Mouse (Mus musculus) CH12.LX (cell line): ENCODE measurements at regions not wholly inside any gene's neighbourhood (a gene's known extent, or its start where the extent isn't known, plus 50 kb on each side); places are given as distances from the start of the nearest gene placed in this dataset.

Source experiments
- DNase-seq: peaks from one replicate; pipeline ENCODE4 v3.0.0-alpha.2; 2013; ENCODE audit errors: extremely low read depth
- H3K27ac ChIP-seq: 2 replicates; pipeline ENCODE4 v1.5.1; 2012; ENCODE audit warnings: low read depth, mild to moderate bottlenecking, control low read depth, moderate library complexity; ENCODE audit not compliant: insufficient read depth
- H3K27me3 ChIP-seq: replicated peaks from 2 replicates; pipeline ENCODE3; 2012; ENCODE audit warnings: inconsistent platforms
- H3K36me3 ChIP-seq, 2 experiments: replicated peaks in 1 of 2; 2 replicates each; pipeline versions ENCODE3 to v1.6.1; 2012; ENCODE audit warnings: inconsistent platforms in 1 of 2, low read length in 1 of 2, mild to moderate bottlenecking in 1 of 2, mixed read lengths in 1 of 2, moderate library complexity in 1 of 2; ENCODE audit not compliant: control insufficient read depth in 1 of 2, insufficient read depth in 1 of 2
- H3K4me1 ChIP-seq, 2 experiments: 2 replicates each; pipeline ENCODE4 v1.6.1; 2012; ENCODE audit warnings: inconsistent platforms in 1 of 2, moderate library complexity in 1 of 2; ENCODE audit not compliant: insufficient read depth in 2 of 2, control insufficient read depth in 1 of 2
- H3K4me2 ChIP-seq: 2 replicates; pipeline ENCODE4 v1.6.1; 2012; ENCODE audit warnings: low read depth, mild to moderate bottlenecking, control low read depth; ENCODE audit not compliant: poor library complexity, insufficient read depth, severe bottlenecking
- H3K4me3 ChIP-seq, 3 experiments: fragments of 150-350 bp in 1 of 3; sonication (generic) in 1 of 3; replicated peaks in 1 of 3; 2 replicates each; pipeline versions ENCODE3 to v1.5.1; 2011 to 2012; ENCODE audit warnings: low read depth in 2 of 3, low read length in 2 of 3, mild to moderate bottlenecking in 2 of 3, moderate library complexity in 2 of 3, control low read depth in 1 of 3, improper control_type of control experiment in 1 of 3, inconsistent platforms in 1 of 3, mixed read lengths in 1 of 3; ENCODE audit not compliant: poor library complexity in 1 of 3
- H3K79me2 ChIP-seq: replicated peaks from 2 replicates; pipeline ENCODE4 v1.6.1; 2012; ENCODE audit warnings: mild to moderate bottlenecking, moderate library complexity; ENCODE audit not compliant: control insufficient read depth, poor library complexity, insufficient read depth, severe bottlenecking; ENCODE audit errors: extremely low read depth
- H3K9ac ChIP-seq: 2 replicates; pipeline ENCODE4 v1.6.1; 2012; ENCODE audit warnings: low read depth, mild to moderate bottlenecking, control low read depth, moderate library complexity; ENCODE audit not compliant: insufficient read depth
- H3K9me3 ChIP-seq: replicated peaks from 2 replicates; pipeline ENCODE3; 2012; ENCODE audit warnings: low read length, inconsistent platforms, mixed read lengths
- BHLHE40 ChIP-seq: IDR thresholded peaks from 2 replicates; pipeline ENCODE4 v1.6.1; 2011; ENCODE audit warnings: mild to moderate bottlenecking, low read depth, low read length, improper control_type of control experiment
- CHD1 ChIP-seq: IDR thresholded peaks from 2 replicates; pipeline ENCODE4 v1.6.1; 2012; ENCODE audit warnings: low read depth, low read length, improper control_type of control experiment, inconsistent platforms
- CHD2 ChIP-seq: IDR thresholded peaks from 2 replicates; pipeline ENCODE4 v1.6.1; 2011; ENCODE audit warnings: low read length, improper control_type of control experiment
- CTCF ChIP-seq, 2 experiments: IDR thresholded peaks in 1 of 2; conservative IDR thresholded peaks in 1 of 2; 2 replicates each; pipeline ENCODE4 v1.5.1; 2011 to 2012; ENCODE audit warnings: low read depth in 2 of 2, low read length in 2 of 2, improper control_type of control experiment in 1 of 2, inconsistent platforms in 1 of 2, mild to moderate bottlenecking in 1 of 2, moderate library complexity in 1 of 2
- ELF1 ChIP-seq: IDR thresholded peaks from 2 replicates; pipeline ENCODE4 v1.6.1; 2014; ENCODE audit warnings: low read depth, mild to moderate bottlenecking, inconsistent platforms, low read length, improper control_type of control experiment
- ETS1 ChIP-seq: conservative IDR thresholded peaks from 2 replicates; pipeline ENCODE4 v1.6.1; 2012; ENCODE audit warnings: low read depth, mild to moderate bottlenecking, inconsistent platforms, low read length, improper control_type of control experiment, moderate library complexity
- MAZ ChIP-seq: IDR thresholded peaks from 2 replicates; pipeline ENCODE4 v1.6.1; 2012; ENCODE audit warnings: low read depth, mild to moderate bottlenecking, inconsistent platforms, low read length, improper control_type of control experiment, moderate library complexity
- MEF2A ChIP-seq: IDR thresholded peaks from 2 replicates; pipeline ENCODE4 v1.6.1; 2014; ENCODE audit warnings: low read depth, mild to moderate bottlenecking, inconsistent platforms, low read length, improper control_type of control experiment, borderline replicate concordance
- NELFE ChIP-seq: IDR thresholded peaks from 2 replicates; pipeline ENCODE4 v1.6.1; 2011; ENCODE audit warnings: low read depth, low read length, improper control_type of control experiment
- NRF1 ChIP-seq: IDR thresholded peaks from 2 replicates; pipeline ENCODE4 v1.6.1; 2014; ENCODE audit warnings: low read depth, mild to moderate bottlenecking, inconsistent platforms, low read length, improper control_type of control experiment, moderate library complexity
- POLR2A ChIP-seq: IDR thresholded peaks from 2 replicates; pipeline ENCODE4 v1.6.1; 2011; ENCODE audit warnings: low read depth, mild to moderate bottlenecking, improper control_type of control experiment, low read length
- POLR2AphosphoS2 ChIP-seq: IDR thresholded peaks from 2 replicates; pipeline ENCODE4 v1.6.1; 2011; ENCODE audit warnings: low read depth, low read length, improper control_type of control experiment
- SIN3A ChIP-seq: IDR thresholded peaks from 2 replicates; pipeline ENCODE4 v1.6.1; 2012; ENCODE audit warnings: low read length, improper control_type of control experiment, inconsistent platforms
- USF2 ChIP-seq: conservative IDR thresholded peaks from 2 replicates; pipeline ENCODE4 v1.6.1; 2011; ENCODE audit warnings: low read depth, low read length, improper control_type of control experiment
- dilution Hi-C: fragments of 300-500 bp; cut with MboI; formaldehyde crosslinking; loops from 2 replicates; pipeline ENCODE4 v1.14.3; 2020; ENCODE audit warnings: low sequenced_read_pairs; ENCODE audit not compliant: extremely low pct_unique_long_range_greater_than_20kb, extremely low pct_ligation_motif_present
- in situ Hi-C: fragments of 300-500 bp; cut with MboI; formaldehyde crosslinking; loops from 3 replicates; pipeline ENCODE4 v1.14.3; 2019; ENCODE audit warnings: low sequenced_read_pairs, low pct_ligation_motif_present, low pct_unique_long_range_greater_than_20kb, mixed read lengths

DNA sequence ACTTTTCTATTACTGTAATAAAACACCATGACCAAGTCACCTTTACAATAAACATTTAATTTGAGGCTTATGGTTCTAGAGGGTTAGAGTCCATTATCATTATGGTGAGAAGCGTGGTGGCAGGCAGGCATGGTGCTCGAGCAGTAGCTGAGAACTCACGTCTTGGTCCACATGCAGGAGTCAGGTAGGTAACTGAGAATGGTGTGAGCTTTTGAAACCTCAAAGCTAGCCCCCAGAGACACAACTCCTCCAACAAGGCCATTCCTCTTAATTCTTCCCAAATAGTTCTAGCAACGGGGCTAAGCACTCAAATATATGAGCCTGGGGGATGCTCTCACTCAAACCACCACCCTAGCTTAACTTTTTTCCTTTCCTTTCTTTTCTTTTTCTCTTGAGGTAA is 73.6 kb upstream of the Gnaq start:
- TF ChIP-seq MEF2A (no peak), BHLHE40 (no peak), NELFE (no peak), CTCF (conservative IDR thresholded peaks at IDR 0.05 in 1 of 2, IDR thresholded peaks at IDR 0.05 in 1 of 2; ENCODE audit: low read depth in 2 of 2, low read length in 2 of 2) (no peak), CHD1 (no peak), SIN3A (no peak), MAZ (no peak), ELF1 (no peak), USF2 (no peak), ETS1 (no peak), POLR2AphosphoS2 (no peak)
- TF ChIP-seq, all 38 proteins: peak for 0
- dilution Hi-C loops = no loop called here

GRCm38 (mm10) chr19:16050220-16051055 is 65.6 kb upstream of the Cep78 start:
- no peaks in the 10 kb centered on the region for H3K4me1 ChIP-seq
- no peak for DNase-seq
- peak overlapping the region; percentile 96 for H3K4me2 ChIP-seq
- no peaks in the 10 kb centered on the region for H3K9me3 ChIP-seq
- peak overlapping the region in 2 of 3 experiments; percentile 51 to 62 for H3K4me3 ChIP-seq
- TF ChIP-seq POLR2A = no peak
- peak; percentile 65 for TF ChIP-seq NRF1
- TF ChIP-seq CHD2 = peak; percentile 35; the same call in 1 of the 2 replicates
- no peaks in the 10 kb centered on the region for H3K79me2 ChIP-seq
- in situ Hi-C loops = loop anchor here (25.0 kb wide), 2 partner anchors 287 to 537 kb away; no protein-coding TSS in a partner anchor
- no peaks in the 10 kb centered on the region for H3K27me3 ChIP-seq
- no peak overlapping the region for H3K27ac ChIP-seq
- no peaks in the 10 kb centered on the region for H3K36me3 ChIP-seq
- dilution Hi-C loops = no loop called here
- H3K9ac ChIP-seq = 0 out of 2 replicates have a peak overlapping the region, but pooled peaks have one; percentile 1

More for the DNA sequence above, 73.6 kb upstream of the Gnaq start:
- DNase-seq = no peak
- no peak overlapping the region for H3K9ac ChIP-seq
- peaks cover 0 to 5% of the 10 kb centered on the region in 2 experiments; a peak in 2 of 4 replicates for H3K4me1 ChIP-seq
- in situ Hi-C loops = loop anchor here (25.0 kb wide), 2 partner anchors 278 to 528 kb away; no protein-coding TSS in a partner anchor
- no peaks in the 10 kb centered on the region for H3K9me3 ChIP-seq
- no peak overlapping the region for H3K27ac ChIP-seq
- no peaks in the 10 kb centered on the region for H3K79me2 ChIP-seq
- H3K4me3 ChIP-seq = no peak overlapping the region
- H3K27me3 ChIP-seq = no peaks in the 10 kb centered on the region
- no peak overlapping the region for H3K4me2 ChIP-seq
- no peaks in the 10 kb centered on the region for H3K36me3 ChIP-seq
